Mouse (Mus musculus) kidney, adult 2 months (tissue): ENCODE measurements around the gene Shank2.

Experiments used
- CTCF ChIP-seq: fragments of 200-500 bp; conservative IDR thresholded peaks from 2 replicates; pipeline ENCODE4 v1.5.1; 2011; ENCODE audit warnings: low read depth, mild to moderate bottlenecking, control low read depth, low read length, moderate library complexity, mixed read lengths; ENCODE audit not compliant: insufficient read depth, insufficient read length
- POLR2A ChIP-seq: fragments of 200-500 bp; IDR thresholded peaks from one replicate; pipeline ENCODE4 v1.6.1; 2011; ENCODE audit warnings: low read depth, low read length, control low read depth

- TF ChIP-seq CTCF (no peak), POLR2A (no peak)
These were observed 406.8 kb downstream of the Shank2 start for GRCm38 (mm10) chr7:144408464-144409000.
